Mouse (Mus musculus) left cerebral cortex, postnatal 4 days (tissue): ENCODE measurements at regions not wholly inside any gene's neighbourhood (a gene's known extent, or its start where the extent isn't known, plus 50 kb on each side); places are given as distances from the start of the nearest gene placed in this dataset.

Source experiments
- DNase-seq: peaks from one replicate; pipeline ENCODE4 v3.0.0-alpha.2; 2022
- intact Hi-C: fragments of 180-260 bp; cut with DNase I; formaldehyde crosslinking; loops from one replicate; pipeline ENCODE4 v1.15.1; 2025

- no peak for DNase-seq
- intact Hi-C loops = no loop called here
Observed at GRCm38 (mm10) chr11:31780969-31781368, 91.0 kb upstream of the Cpeb4 start.

GRCm38 (mm10) chr11:31781605-31782004 lies 90.4 kb upstream of the Cpeb4 start:
- intact Hi-C loops = no loop called here
- DNase-seq = no peak

GRCm38 (mm10) chr11:31783506-31784063 lies 88.4 kb upstream of the Cpeb4 start:
- no peak for DNase-seq
- intact Hi-C loops = no loop called here

- DNase-seq = no peak
- intact Hi-C loops = no loop called here
Observed at GRCm38 (mm10) chr11:31784332-31784901, 87.6 kb upstream of the Cpeb4 start.

GRCm38 (mm10) chr11:31785160-31785559 lies 86.9 kb upstream of the Cpeb4 start:
- intact Hi-C loops = no loop called here

GRCm38 (mm10) chr11:31787376-31787775 lies 84.6 kb upstream of the Cpeb4 start:
- intact Hi-C loops = no loop called here
- DNase-seq = no peak

More at GRCm38 (mm10) chr11:31785160-31785559, 86.9 kb upstream of the Cpeb4 start:
- DNase-seq = no peak

- DNase-seq = no peak
- intact Hi-C loops = no loop called here
Observed at GRCm38 (mm10) chr11:31787917-31788703, 83.9 kb upstream of the Cpeb4 start.

GRCm38 (mm10) chr11:31789967-31790366 lies 82.0 kb upstream of the Cpeb4 start:
- no peak for DNase-seq
- intact Hi-C loops = no loop called here

GRCm38 (mm10) chr11:31791264-31791663 lies 80.7 kb upstream of the Cpeb4 start:
- no peak for DNase-seq
- intact Hi-C loops = no loop called here

- no peak for DNase-seq
- intact Hi-C loops = no loop called here
Observed at GRCm38 (mm10) chr11:31795084-31795483, 76.9 kb upstream of the Cpeb4 start.

- intact Hi-C loops = no loop called here
- DNase-seq = peak; percentile 43
Observed at GRCm38 (mm10) chr11:31796245-31796644, 75.8 kb upstream of the Cpeb4 start.

GRCm38 (mm10) chr11:31801575-31801974 lies 70.4 kb upstream of the Cpeb4 start:
- no peak for DNase-seq
- intact Hi-C loops = no loop called here

GRCm38 (mm10) chr11:31803319-31803891 lies 68.6 kb upstream of the Cpeb4 start:
- intact Hi-C loops = no loop called here
- no peak for DNase-seq

- no peak for DNase-seq
- intact Hi-C loops = no loop called here
Observed at GRCm38 (mm10) chr11:31804518-31804917, 67.5 kb upstream of the Cpeb4 start.

- intact Hi-C loops = no loop called here
Observed at GRCm38 (mm10) chr11:31807461-31808215, 64.4 kb upstream of the Cpeb4 start.

GRCm38 (mm10) chr11:31808216-31808838 lies 63.7 kb upstream of the Cpeb4 start:
- intact Hi-C loops = no loop called here
- no peak for DNase-seq

More at GRCm38 (mm10) chr11:31807461-31808215, 64.4 kb upstream of the Cpeb4 start:
- peak; percentile 87 for DNase-seq

- no peak for DNase-seq
- intact Hi-C loops = no loop called here
Observed at GRCm38 (mm10) chr11:31810011-31810786, 61.8 kb upstream of the Cpeb4 start.

- no peak for DNase-seq
- intact Hi-C loops = no loop called here
Observed at GRCm38 (mm10) chr11:31812215-31812614, 59.8 kb upstream of the Cpeb4 start.

GRCm38 (mm10) chr11:31814616-31815015 lies 57.4 kb upstream of the Cpeb4 start:
- intact Hi-C loops = no loop called here
- no peak for DNase-seq
